Mouse (Mus musculus) midbrain, embryonic 13.5 days (tissue): Measurements from ENCODE around the gene Spire2. TPM values are rescaled to one million over a fixed set of nuclear protein-coding genes. Genes with fewer than 3 reads are reported as not detected.
A peak's percentile ranks its signal among the peaks of the same experiment; 100 is the strongest.
"Not testable (repeated sequence)": the region's sequence is repeated elsewhere in the genome, so short reads cannot be mapped to it uniquely, and the experiment has no call there.

Experiments used
- ATAC-seq: fragments of 200-750 bp; cut with Nextera tagmentation; 2 replicates; pipeline ENCODE4 v1.8.0; 2017; ENCODE audit warnings: mild to moderate bottlenecking, moderate TSS enrichment, moderate library complexity
- H3K27ac ChIP-seq: fragments of 300-500 bp; sonication (generic); 2 replicates; pipeline ENCODE4 v1.5.1; 2015; ENCODE audit warnings: inconsistent platforms, mild to moderate bottlenecking, moderate library complexity
- H3K27me3 ChIP-seq: fragments of 300-500 bp; sonication (generic); 2 replicates; pipeline ENCODE4 v1.6.1; 2015; ENCODE audit warnings: mild to moderate bottlenecking, inconsistent platforms
- H3K36me3 ChIP-seq: fragments of 300-500 bp; sonication (generic); 2 replicates; pipeline ENCODE4 v1.6.1; 2015; ENCODE audit warnings: mild to moderate bottlenecking, inconsistent platforms
- H3K4me1 ChIP-seq: fragments of 300-500 bp; sonication (generic); replicated peaks from 2 replicates; pipeline ENCODE4 v1.6.1; 2015; ENCODE audit warnings: inconsistent platforms
- H3K4me2 ChIP-seq: fragments of 300-500 bp; sonication (generic); replicated peaks from 2 replicates; pipeline ENCODE4 v1.6.1; 2015; ENCODE audit warnings: moderate library complexity, mild to moderate bottlenecking, inconsistent platforms
- H3K4me3 ChIP-seq: fragments of 300-500 bp; sonication (generic); replicated peaks from 2 replicates; pipeline ENCODE4 v1.5.1; 2015; ENCODE audit warnings: mild to moderate bottlenecking, inconsistent platforms
- H3K9ac ChIP-seq: fragments of 300-500 bp; sonication (generic); replicated peaks from 2 replicates; pipeline ENCODE4 v1.6.1; 2015; ENCODE audit warnings: mild to moderate bottlenecking, inconsistent platforms
- H3K9me3 ChIP-seq: fragments of 300-500 bp; sonication (generic); 2 replicates; pipeline ENCODE4 v1.6.1; 2016; ENCODE audit warnings: mild to moderate bottlenecking, inconsistent platforms
- WGBS: fragments of 180-500 bp; shearing (Covaris S2); methylation state at CpG from one replicate; pipeline ENCODE4 v1.1.7; 2015; 5-methylcytosine and 5-hydroxymethylcytosine counted together
- polyA plus RNA-seq: library from polyadenylated mRNA; unstranded; fragments of >200 nt; fragmentation: Nextera tagmentation; extraction: Ambion mirVana; gene quantifications from 2 replicates; pipeline ENCODE4 v1.2.1, GENCODE M21; 2015

Gene Spire2
- 31.8 and 38.7 TPM in 2 replicates for polyA plus RNA-seq

DNA sequence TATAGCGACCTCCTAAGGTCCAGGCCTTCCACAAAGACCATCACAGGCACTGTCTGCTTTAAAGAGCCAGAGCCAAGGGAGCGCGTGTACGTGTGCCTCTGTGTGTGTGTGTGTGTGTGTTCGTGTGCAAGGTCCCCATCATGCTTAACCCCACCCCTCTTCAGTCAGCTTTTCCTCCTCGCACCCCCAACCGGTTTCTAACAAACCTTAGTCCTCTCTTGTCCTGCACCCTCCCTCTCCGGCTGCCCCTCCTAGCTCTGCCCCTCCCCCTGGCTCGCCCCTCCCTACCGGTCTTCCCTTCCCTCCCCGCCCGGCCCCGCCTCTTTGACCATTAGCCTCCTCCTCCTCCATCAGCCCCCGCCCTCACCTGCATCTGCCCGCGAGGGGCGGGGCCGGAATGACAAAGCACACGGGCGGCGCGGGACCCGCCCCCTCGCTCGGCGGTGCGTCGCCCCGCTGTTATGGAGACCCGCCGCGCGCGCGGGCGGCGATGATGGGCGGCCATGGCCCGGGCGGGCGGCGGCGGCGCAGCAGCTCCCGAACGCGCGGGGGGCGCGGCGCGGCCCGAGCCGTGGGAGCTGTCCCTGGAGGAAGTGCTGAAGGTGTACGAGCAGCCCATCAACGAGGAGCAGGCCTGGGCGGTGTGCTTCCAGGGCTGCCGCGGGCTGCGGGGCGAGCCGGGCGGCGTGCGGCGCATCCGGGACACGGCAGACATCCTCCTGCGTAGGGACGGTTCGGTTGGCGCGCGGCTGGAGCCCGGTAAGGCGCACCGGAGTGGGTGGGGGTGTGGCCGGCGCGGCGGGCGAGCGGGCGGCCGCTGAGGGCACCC is at the start of gene Spire2:
Gene Spire2, plus strand, starts transcription at position 452 of the 829 bp plus-strand sequence.
- H3K4me1 ChIP-seq, result peaks cover 35% of the 10 kb centered on the region
- peak within 1 kb of the TSS; percentile 88 for H3K4me3 ChIP-seq
- H3K27ac ChIP-seq, result peak within 1 kb of the TSS; percentile 95
- ATAC-seq, result peak; percentile 86
- whole genome bisulfite sequencing, result under 1% methylated on average over 68 of the region's 85 CpGs
- no peaks in the 10 kb centered on the region for H3K27me3 ChIP-seq
- no peaks in the 10 kb centered on the region for H3K9me3 ChIP-seq
- H3K36me3 ChIP-seq, result no peaks in the 10 kb centered on the region; the same call in 1 of the 2 replicates
- peak within 1 kb of the TSS; percentile 84 for H3K4me2 ChIP-seq
- H3K9ac ChIP-seq, result peak within 1 kb of the TSS; percentile 95

DNA sequence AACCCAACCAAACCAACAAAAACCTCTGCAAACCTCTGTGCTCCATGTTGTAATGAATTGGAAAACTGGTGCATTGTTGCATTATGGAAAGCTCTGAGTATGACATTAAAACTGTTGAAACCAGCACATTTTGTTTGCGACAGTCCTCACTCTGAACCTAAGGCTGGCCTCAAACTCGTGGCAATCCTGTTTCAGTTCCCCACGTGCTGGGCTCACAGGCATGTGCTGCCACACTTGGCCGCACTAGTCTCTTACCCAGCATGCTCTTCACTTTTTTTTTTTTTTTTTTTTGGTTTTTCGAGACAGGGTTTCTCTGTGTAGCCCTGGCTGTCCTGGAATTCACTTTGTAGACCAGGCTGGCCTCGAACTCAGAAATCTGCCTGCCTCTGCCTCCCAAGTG is 49.5 kb upstream of the Spire2 start:
- not testable (repeated sequence) for H3K27ac ChIP-seq, H3K4me2 ChIP-seq, H3K4me1 ChIP-seq, H3K27me3 ChIP-seq, H3K9ac ChIP-seq, ATAC-seq, H3K4me3 ChIP-seq, H3K9me3 ChIP-seq
- H3K36me3 ChIP-seq, result peaks cover 17% of the 10 kb centered on the region; the same call in 1 of the 2 replicates
- WGBS, result 92% methylated on average over 5 of the region's 6 CpGs

- no peak overlapping the region for H3K27ac ChIP-seq
- no peak for ATAC-seq
- peaks cover 20% of the 10 kb centered on the region; the same call in 1 of the 2 replicates for H3K36me3 ChIP-seq
- no peak overlapping the region for H3K4me3 ChIP-seq
- 95% methylated on average over 7 of the region's 7 CpGs for WGBS
- no peaks in the 10 kb centered on the region for H3K27me3 ChIP-seq
- H3K4me2 ChIP-seq, result no peak overlapping the region
- no peak overlapping the region for H3K9ac ChIP-seq
- no peaks in the 10 kb centered on the region for H3K9me3 ChIP-seq
- H3K4me1 ChIP-seq, result no peaks in the 10 kb centered on the region
These were observed 48.5 kb upstream of the Spire2 start for GRCm38 (mm10) chr8:123283991-123284390.

DNA sequence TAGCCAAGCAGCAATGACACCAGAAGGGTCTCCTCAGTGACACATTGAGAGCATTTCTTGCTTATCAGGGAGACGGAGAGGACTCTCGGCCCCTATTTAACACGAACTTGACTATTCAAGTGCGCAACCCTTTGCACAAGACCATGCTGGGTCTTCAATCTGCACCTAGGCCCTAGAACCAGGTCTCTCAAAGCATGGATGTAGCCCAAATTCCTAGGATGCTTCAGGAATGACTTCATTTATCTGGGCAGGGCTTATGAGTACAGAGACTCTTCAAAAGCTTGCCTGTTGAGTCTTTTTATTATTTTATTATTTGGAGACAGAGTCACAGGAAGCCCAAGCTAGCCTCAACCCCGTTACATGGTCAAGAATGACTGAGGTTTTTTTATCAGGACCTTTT is 48.0 kb upstream of the Spire2 start:
- Histone ChIP-seq H3K4me3 (no peak overlapping the region), H3K9me3 (no peaks in the 10 kb centered on the region), H3K4me2 (no peak overlapping the region), H3K9ac (no peak overlapping the region), H3K27ac (no peak overlapping the region), H3K36me3 (peaks cover 23% of the 10 kb centered on the region; the same call in 1 of the 2 replicates), H3K4me1 (no peaks in the 10 kb centered on the region), H3K27me3 (no peaks in the 10 kb centered on the region)
- 93% methylated on average over 5 of the region's 5 CpGs for WGBS
- ATAC-seq, result no peak

DNA sequence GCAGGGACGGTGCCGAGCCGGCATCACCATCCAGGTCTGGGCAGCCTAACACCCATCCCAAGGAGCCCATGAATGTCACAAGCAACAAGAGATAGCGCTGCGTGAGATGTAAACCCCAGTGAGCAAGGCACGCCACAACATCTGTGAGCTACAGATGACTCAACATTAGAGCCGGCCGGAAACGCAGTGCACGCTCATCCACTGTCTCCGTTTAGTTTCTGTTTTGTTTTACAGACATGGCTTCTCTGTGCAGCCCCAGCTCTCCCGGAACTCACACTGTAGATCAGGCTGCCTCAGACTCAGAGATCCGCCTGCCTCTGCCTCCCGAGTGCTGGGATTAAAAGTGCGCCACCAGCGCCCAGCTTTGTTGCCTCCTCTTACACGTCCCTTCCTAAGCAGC is 45.2 kb upstream of the Spire2 start:
- H3K36me3 ChIP-seq, result peaks cover 19% of the 10 kb centered on the region
- H3K4me1 ChIP-seq, result no peaks in the 10 kb centered on the region
- H3K9ac ChIP-seq, result no peak overlapping the region
- no peak for ATAC-seq
- H3K9me3 ChIP-seq, result no peaks in the 10 kb centered on the region
- H3K4me3 ChIP-seq, result no peak overlapping the region
- 95% methylated on average over 17 of the region's 17 CpGs for WGBS
- no peaks in the 10 kb centered on the region for H3K27me3 ChIP-seq
- no peak overlapping the region for H3K27ac ChIP-seq
- no peak overlapping the region for H3K4me2 ChIP-seq

DNA sequence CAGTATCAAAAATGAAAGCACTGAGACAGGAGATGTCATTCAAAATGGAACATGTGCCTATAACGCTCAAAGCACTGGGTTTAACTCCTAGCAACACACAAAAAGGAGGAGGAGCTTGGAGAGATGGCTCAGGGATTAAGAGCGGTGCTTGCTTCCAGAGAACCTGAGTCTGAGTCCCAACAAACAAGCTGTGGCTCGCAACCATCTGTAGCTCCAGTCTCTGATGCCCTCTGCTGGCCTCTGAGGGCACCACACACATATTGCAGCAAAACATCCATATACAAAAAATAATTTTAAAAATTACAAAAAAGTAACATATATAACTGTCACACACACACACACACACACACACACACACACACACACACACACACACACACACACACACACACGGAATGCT is 42.3 kb upstream of the Spire2 start:
- 67% methylated on average over 4 of the region's 4 CpGs for WGBS
- H3K36me3 ChIP-seq, result peaks cover 23% of the 10 kb centered on the region
- H3K9ac ChIP-seq, result no peak overlapping the region
- no peak overlapping the region for H3K4me2 ChIP-seq
- H3K27ac ChIP-seq, result no peak overlapping the region
- no peaks in the 10 kb centered on the region for H3K27me3 ChIP-seq
- ATAC-seq, result no peak
- no peak overlapping the region for H3K4me3 ChIP-seq
- no peaks in the 10 kb centered on the region for H3K4me1 ChIP-seq
- H3K9me3 ChIP-seq, result 0 out of 2 replicates have a peak, but pooled peaks cover 2% of the 10 kb centered on the region

DNA sequence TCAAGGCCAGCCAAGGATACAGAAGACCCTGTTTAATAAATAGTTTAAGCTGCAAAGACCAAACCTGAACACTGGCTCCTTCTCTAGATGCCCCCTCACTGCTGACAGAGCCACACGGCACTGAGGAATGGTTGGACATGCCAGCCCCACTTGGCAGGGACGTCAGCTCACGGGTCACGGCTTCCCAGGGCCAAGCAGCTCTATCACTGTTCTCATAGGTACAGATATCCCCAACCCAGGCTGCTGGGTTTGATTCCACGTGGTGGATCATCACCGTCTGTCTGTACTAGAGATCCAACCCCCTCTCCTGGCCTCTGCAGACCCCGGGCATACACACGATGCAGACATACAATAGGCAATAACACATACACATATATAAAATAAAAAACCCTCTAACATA is 41.8 kb upstream of the Spire2 start:
- H3K4me3 ChIP-seq, result no peak overlapping the region
- H3K36me3 ChIP-seq, result peaks cover 23% of the 10 kb centered on the region
- WGBS, result 97% methylated on average over 8 of the region's 8 CpGs
- no peak for ATAC-seq
- H3K27ac ChIP-seq, result no peak overlapping the region
- no peak overlapping the region for H3K9ac ChIP-seq
- H3K9me3 ChIP-seq, result 0 out of 2 replicates have a peak, but pooled peaks cover 2% of the 10 kb centered on the region
- H3K27me3 ChIP-seq, result no peaks in the 10 kb centered on the region
- H3K4me1 ChIP-seq, result no peaks in the 10 kb centered on the region
- H3K4me2 ChIP-seq, result no peak overlapping the region

DNA sequence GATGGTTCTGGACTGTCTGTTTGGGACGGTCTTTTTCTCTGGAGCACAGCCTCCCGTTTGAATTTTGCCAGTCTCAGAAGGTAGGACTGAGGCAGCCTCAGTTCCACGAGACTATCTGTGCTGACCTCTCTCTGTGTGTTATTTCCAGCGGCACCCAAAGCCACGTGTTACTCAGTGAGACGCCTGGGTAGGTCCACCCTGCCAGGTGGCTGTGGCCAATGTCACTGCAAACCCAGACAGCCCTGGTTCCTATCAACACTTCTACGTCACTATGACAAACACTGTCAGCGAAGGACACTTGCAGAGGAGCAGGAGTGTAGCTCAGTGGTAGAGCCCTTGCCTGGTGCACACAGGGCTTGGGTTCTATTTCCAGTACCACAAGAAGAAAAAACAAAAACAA is 40.8 kb upstream of the Spire2 start:
- no peak for ATAC-seq
- Histone ChIP-seq H3K9ac (no peak overlapping the region), H3K4me1 (no peaks in the 10 kb centered on the region), H3K4me3 (no peak overlapping the region), H3K4me2 (no peak overlapping the region), H3K27me3 (no peaks in the 10 kb centered on the region), H3K36me3 (peaks cover 23% of the 10 kb centered on the region), H3K27ac (no peak overlapping the region), H3K9me3 (0 out of 2 replicates have a peak, but pooled peaks cover 2% of the 10 kb centered on the region)
- WGBS, result 87% methylated on average over 8 of the region's 8 CpGs

DNA sequence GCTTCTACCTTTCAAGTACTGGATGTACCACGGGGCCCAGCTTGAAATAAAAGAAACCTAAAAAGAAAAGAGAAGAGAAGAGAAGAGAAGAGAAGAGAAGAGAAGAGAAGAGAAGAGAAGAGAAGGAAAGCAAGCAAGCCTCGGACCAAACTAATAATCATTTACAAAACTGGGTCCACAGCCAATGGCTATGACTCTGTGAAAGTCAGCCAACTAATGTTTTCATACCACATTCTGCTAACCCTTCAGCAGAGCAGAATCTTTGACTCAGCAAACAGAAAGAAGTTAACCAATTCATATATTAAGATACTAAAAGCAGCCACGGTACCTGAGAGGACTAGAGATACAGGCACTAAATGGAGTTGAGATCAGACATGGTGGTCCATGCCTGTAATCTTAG is 40.2 kb upstream of the Spire2 start:
- Histone ChIP-seq H3K27me3 (no peaks in the 10 kb centered on the region), H3K4me1 (no peaks in the 10 kb centered on the region), H3K9ac (no peak overlapping the region), H3K4me3 (no peak overlapping the region), H3K9me3 (0 out of 2 replicates have a peak, but pooled peaks cover 2% of the 10 kb centered on the region), H3K4me2 (no peak overlapping the region), H3K36me3 (peaks cover 23% of the 10 kb centered on the region), H3K27ac (no peak overlapping the region)
- ATAC-seq, result no peak
- 93% methylated on average over 3 of the region's 3 CpGs for WGBS

DNA sequence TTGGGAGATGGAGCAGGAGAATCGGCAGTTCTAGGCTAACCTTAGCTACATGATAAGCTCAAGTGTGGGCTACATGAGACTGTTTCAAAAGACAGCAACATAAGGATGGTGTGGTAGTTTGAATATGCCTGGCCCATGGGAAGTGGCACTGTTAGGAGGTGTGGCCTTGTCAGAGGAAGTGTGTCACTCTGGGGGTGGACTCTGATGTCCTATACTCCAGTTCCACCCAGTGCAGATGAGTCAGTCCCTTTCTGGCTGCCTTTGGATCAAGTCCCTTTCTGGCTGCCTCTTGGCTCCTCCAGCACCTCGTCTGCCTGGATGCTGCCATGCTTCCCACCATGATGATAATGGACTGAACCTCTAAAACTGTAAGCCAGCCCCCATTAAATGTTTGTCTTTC is 39.7 kb upstream of the Spire2 start:
- Histone ChIP-seq H3K27me3 (no peaks in the 10 kb centered on the region), H3K4me1 (no peaks in the 10 kb centered on the region), H3K4me2 (no peak overlapping the region), H3K27ac (no peak overlapping the region), H3K36me3 (peaks cover 23% of the 10 kb centered on the region), H3K9me3 (0 out of 2 replicates have a peak, but pooled peaks cover 2% of the 10 kb centered on the region), H3K9ac (no peak overlapping the region), H3K4me3 (no peak overlapping the region)
- ATAC-seq, result no peak
- WGBS, result 91% methylated on average over 2 of the region's 2 CpGs

DNA sequence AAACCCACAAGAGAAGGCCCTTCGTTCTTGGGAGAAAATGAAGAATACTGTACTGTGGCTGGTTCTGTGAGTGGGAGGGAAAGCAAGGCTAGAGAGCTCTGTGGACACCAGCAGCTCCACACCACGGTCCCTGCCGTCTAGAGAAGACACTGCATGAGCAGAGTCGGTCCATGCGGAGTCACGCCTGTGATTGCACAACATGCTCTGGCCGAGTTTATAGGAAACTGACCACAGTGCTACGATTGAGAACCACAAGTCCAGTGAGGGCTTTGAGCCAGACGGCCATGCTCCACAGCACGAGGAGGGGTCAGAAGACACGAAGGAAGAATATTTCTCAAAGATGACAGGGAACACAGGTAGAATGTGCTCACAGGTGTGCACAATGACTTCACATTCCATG is 34.2 kb upstream of the Spire2 start:
- no peak overlapping the region for H3K27ac ChIP-seq
- no peak overlapping the region for H3K4me3 ChIP-seq
- no peak overlapping the region for H3K4me2 ChIP-seq
- 0 out of 2 replicates have a peak, but pooled peaks cover 7% of the 10 kb centered on the region for H3K36me3 ChIP-seq
- no peak for ATAC-seq
- H3K9me3 ChIP-seq, result no peaks in the 10 kb centered on the region
- H3K4me1 ChIP-seq, result no peaks in the 10 kb centered on the region
- WGBS, result 93% methylated on average over 11 of the region's 11 CpGs
- H3K9ac ChIP-seq, result no peak overlapping the region
- H3K27me3 ChIP-seq, result no peaks in the 10 kb centered on the region

DNA sequence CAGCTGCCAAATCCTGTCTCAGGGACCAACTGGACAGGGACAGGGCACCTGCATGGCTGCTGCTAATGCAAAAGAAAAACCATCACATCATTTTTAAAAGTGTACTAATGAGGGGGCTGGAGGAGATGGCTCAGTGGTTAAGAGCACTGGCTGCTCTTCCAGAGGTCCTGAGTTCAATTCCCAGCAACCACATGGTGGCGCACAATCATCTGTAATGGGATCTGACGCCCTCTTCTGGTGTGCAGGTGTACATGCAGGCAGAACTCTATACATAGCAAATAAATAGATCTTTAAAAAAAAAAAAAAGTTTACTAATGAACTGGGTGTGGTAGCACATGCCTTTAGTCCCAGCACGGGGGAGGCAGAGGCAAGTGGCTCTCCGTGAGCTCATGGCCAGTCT is 23.8 kb upstream of the Spire2 start:
- Histone ChIP-seq H3K36me3 (peaks cover 17% of the 10 kb centered on the region), H3K4me3 (no peak overlapping the region), H3K9ac (no peak overlapping the region), H3K9me3 (no peaks in the 10 kb centered on the region), H3K27me3 (no peaks in the 10 kb centered on the region), H3K4me2 (no peak overlapping the region), H3K27ac (no peak overlapping the region), H3K4me1 (no peaks in the 10 kb centered on the region)
- 72% methylated on average over 4 of the region's 4 CpGs for WGBS
- ATAC-seq, result no peak
